Mouse (Mus musculus): ENCODE results near the gene Olfr578. TPM values are rescaled to one million over a fixed set of nuclear protein-coding genes. Genes with fewer than 3 reads are reported as not detected.

The Olfr578 gene
- polyA plus RNA-seq (2012) = not detected in 2 replicates

GRCm38 (mm10) chr7:102989224-102989623 lies at the start of gene Olfr578:
Olfr578 (minus strand) TSS chr7:102989324.
- no peak for TF ChIP-seq GATA1 (IDR thresholded peaks at IDR 0.05; ENCODE audit: low read length)

GRCm38 (mm10) chr7:103037724-103038123 lies 48.6 kb upstream of the Olfr578 start, which contains the start of gene Olfr582:
Olfr582 (plus strand) TSS chr7:103038024.
- no peak for TF ChIP-seq GATA1 (IDR thresholded peaks at IDR 0.05; ENCODE audit: low read length)

GRCm38 (mm10) chr7:102975843-102976242 lies 13.3 kb downstream of the Olfr578 start, which contains the start of gene Olfr577:
Olfr577 (minus strand) TSS chr7:102975943.
- no peak for TF ChIP-seq GATA1 (IDR thresholded peaks at IDR 0.05; ENCODE audit: low read length)

GRCm38 (mm10) chr7:102974399-102974798 lies 14.7 kb downstream of the Olfr578 start:
- no peak for TF ChIP-seq GATA1 (IDR thresholded peaks at IDR 0.05; ENCODE audit: low read length)

- TF ChIP-seq GATA1 (IDR thresholded peaks at IDR 0.05; ENCODE audit: low read length) = no peak
These were observed 26.8 kb downstream of the Olfr578 start, which contains the start of gene Olfr576 for GRCm38 (mm10) chr7:102962360-102962759. Olfr576 (plus strand) TSS chr7:102962660.

GRCm38 (mm10) chr7:102958593-102958992 lies 30.5 kb downstream of the Olfr578 start, which contains the start of gene Olfr575:
Olfr575 (minus strand) TSS chr7:102958775.
- TF ChIP-seq GATA1 (IDR thresholded peaks at IDR 0.05; ENCODE audit: low read length) = no peak

GRCm38 (mm10) chr7:102958137-102958536 lies 31.0 kb downstream of the Olfr578 start:
- TF ChIP-seq GATA1 (IDR thresholded peaks at IDR 0.05; ENCODE audit: low read length) = no peak

GRCm38 (mm10) chr7:102950732-102951131 lies 38.4 kb downstream of the Olfr578 start:
- TF ChIP-seq GATA1 (IDR thresholded peaks at IDR 0.05; ENCODE audit: low read length) = no peak

- TF ChIP-seq GATA1 (IDR thresholded peaks at IDR 0.05; ENCODE audit: low read length) = no peak
These were observed 41.0 kb downstream of the Olfr578 start, which contains the start of gene Olfr574 for GRCm38 (mm10) chr7:102948167-102948566. Olfr574 (plus strand) TSS chr7:102948467.

GRCm38 (mm10) chr7:102943417-102943816 lies 45.7 kb downstream of the Olfr578 start:
- no peak for TF ChIP-seq GATA1 (IDR thresholded peaks at IDR 0.05; ENCODE audit: low read length)

GRCm38 (mm10) chr7:102942475-102942874 lies 46.6 kb downstream of the Olfr578 start, which contains the start of gene Olfr573-ps1:
Olfr573-ps1 (minus strand) TSS chr7:102942575.
- no peak for TF ChIP-seq GATA1 (IDR thresholded peaks at IDR 0.05; ENCODE audit: low read length)

Other genes with a start within 250 kb of the Olfr578 start
- not detected in 2 replicates for gene Olfr560, start 230.0 kb downstream of the Olfr578 start, polyA plus RNA-seq (2012)
- gene Olfr78, start 229.9 kb downstream of the Olfr578 start, polyA plus RNA-seq (2012) = not detected in 2 replicates
- not detected in 2 replicates for gene Olfr561, start 218.1 kb downstream of the Olfr578 start, polyA plus RNA-seq (2012)
- gene Olfr564, start 185.8 kb downstream of the Olfr578 start, polyA plus RNA-seq (2012) = not detected in 2 replicates
- not detected in 2 replicates for gene Olfr566, start 130.6 kb downstream of the Olfr578 start, polyA plus RNA-seq (2012)
- not detected in 2 replicates for gene Olfr568, start 112.2 kb downstream of the Olfr578 start, polyA plus RNA-seq (2012)
- gene Olfr569, start 98.4 kb downstream of the Olfr578 start, polyA plus RNA-seq (2012) = not detected in 2 replicates
- not detected in 2 replicates for gene Olfr570, start 94.7 kb downstream of the Olfr578 start, polyA plus RNA-seq (2012)
- not detected in 2 replicates for gene Olfr571, start 71.8 kb downstream of the Olfr578 start, polyA plus RNA-seq (2012)
- not detected in 2 replicates for gene Olfr572, start 64.9 kb downstream of the Olfr578 start, polyA plus RNA-seq (2012)
- not detected in 2 replicates for gene Olfr573-ps1, start 46.7 kb downstream of the Olfr578 start, polyA plus RNA-seq (2012)
- gene Olfr574, start 40.9 kb downstream of the Olfr578 start, polyA plus RNA-seq (2012) = not detected in 2 replicates
- gene Olfr575, start 30.5 kb downstream of the Olfr578 start, polyA plus RNA-seq (2012) = not detected in 2 replicates
- not detected in 2 replicates for gene Olfr576, start 26.7 kb downstream of the Olfr578 start, polyA plus RNA-seq (2012)
- not detected in 2 replicates for gene Olfr577, start 13.4 kb downstream of the Olfr578 start, polyA plus RNA-seq (2012)
- gene Olfr582, start 48.7 kb upstream of the Olfr578 start, polyA plus RNA-seq (2012) = not detected in 2 replicates
- not detected in 2 replicates for gene Olfr583, start 62.0 kb upstream of the Olfr578 start, polyA plus RNA-seq (2012)
- gene Olfr584, start 92.6 kb upstream of the Olfr578 start, polyA plus RNA-seq (2012) = not detected in 2 replicates
- not detected in 2 replicates for gene Olfr585, start 108.4 kb upstream of the Olfr578 start, polyA plus RNA-seq (2012)
- not detected in 2 replicates for gene Olfr586, start 136.3 kb upstream of the Olfr578 start, polyA plus RNA-seq (2012)
- not detected in 2 replicates for gene Olfr588-ps1, start 151.6 kb upstream of the Olfr578 start, polyA plus RNA-seq (2012)
- gene Olfr589, start 167.0 kb upstream of the Olfr578 start, polyA plus RNA-seq (2012) = not detected in 2 replicates
- not detected in 2 replicates for gene Olfr591, start 189.0 kb upstream of the Olfr578 start, polyA plus RNA-seq (2012)
- gene Olfr592, start 195.5 kb upstream of the Olfr578 start, polyA plus RNA-seq (2012) = not detected in 2 replicates
- gene Olfr593, start 222.5 kb upstream of the Olfr578 start, polyA plus RNA-seq (2012) = not detected in 2 replicates
- not detected in 2 replicates for gene Olfr594, start 227.7 kb upstream of the Olfr578 start, polyA plus RNA-seq (2012)